Mouse (Mus musculus) lung, embryonic 14.5 days (tissue): ENCODE results near the gene Cobll1. TPM values are rescaled to one million over a fixed set of nuclear protein-coding genes. Genes with fewer than 3 reads are reported as not detected.

Source experiments
- ATAC-seq: fragments of 200-750 bp; cut with Nextera tagmentation; 2 replicates; pipeline ENCODE4 v1.8.0; 2017; ENCODE audit warnings: mild to moderate bottlenecking, moderate TSS enrichment, moderate library complexity; ENCODE audit not compliant: insufficient read depth
- DNase-seq: peaks from one replicate; pipeline ENCODE4 v3.0.0-alpha.2; 2015
- H3K27ac ChIP-seq: fragments of 300-500 bp; sonication (generic); 2 replicates; pipeline ENCODE4 v1.5.1; 2014; ENCODE audit warnings: low read depth, mild to moderate bottlenecking, moderate library complexity
- H3K27me3 ChIP-seq: fragments of 300-500 bp; sonication (generic); 2 replicates; pipeline ENCODE4 v1.6.1; 2014; ENCODE audit warnings: low read length, control low read depth; ENCODE audit not compliant: insufficient read depth
- H3K36me3 ChIP-seq: fragments of 300-500 bp; sonication (generic); 2 replicates; pipeline ENCODE4 v1.6.1; 2014; ENCODE audit warnings: control low read depth; ENCODE audit not compliant: insufficient read depth
- H3K4me1 ChIP-seq: fragments of 300-500 bp; sonication (generic); 2 replicates; pipeline ENCODE4 v1.6.1; 2014; ENCODE audit warnings: antibody characterized with exemption, control low read depth; ENCODE audit not compliant: insufficient read depth
- H3K4me2 ChIP-seq: fragments of 300-500 bp; sonication (generic); 2 replicates; pipeline ENCODE4 v1.6.1; 2014; ENCODE audit warnings: mild to moderate bottlenecking
- H3K4me3 ChIP-seq: fragments of 300-500 bp; sonication (generic); 2 replicates; pipeline ENCODE4 v1.5.1; 2014; ENCODE audit warnings: low read depth, low read length
- H3K9ac ChIP-seq: fragments of 300-500 bp; sonication (generic); 2 replicates; pipeline ENCODE4 v1.6.1; 2014
- H3K9me3 ChIP-seq: fragments of 300-500 bp; sonication (generic); 2 replicates; pipeline ENCODE4 v1.6.1; 2016; ENCODE audit warnings: low read depth, low read length, control low read depth
- CTCF ChIP-seq: IDR thresholded peaks from 2 replicates; pipeline ENCODE4 v1.5.1; 2016; ENCODE audit warnings: antibody characterized with exemption, low read depth
- WGBS: fragments of 180-500 bp; shearing (Covaris S2); extraction: QIAGEN DNeasy Blood & Tissue Kit; methylation state at CpG from one replicate; pipeline ENCODE4 v1.1.7; 2014; 5-methylcytosine and 5-hydroxymethylcytosine counted together
- polyA plus RNA-seq: library from polyadenylated mRNA; unstranded; fragments of >200 nt; fragmentation: Nextera tagmentation; extraction: Ambion mirVana; gene quantifications from 2 replicates; pipeline ENCODE4 v1.2.1, GENCODE M21; 2014

The Cobll1 gene
- polyA plus RNA-seq, 1 experiment from 2014 or later = 10.7 TPM

- TF ChIP-seq CTCF = no peak
- Histone ChIP-seq H3K4me2 (no peak overlapping the region), H3K27me3 (no peaks in the 10 kb centered on the region), H3K4me3 (no peak overlapping the region), H3K9ac (no peak overlapping the region), H3K36me3 (no peaks in the 10 kb centered on the region), H3K9me3 (no peaks in the 10 kb centered on the region), H3K4me1 (peaks cover 7% of the 10 kb centered on the region; the same call in 1 of the 2 replicates), H3K27ac (no peak overlapping the region)
- no peak for DNase-seq
- no peak for ATAC-seq
- 60% methylated on average over 2 of the region's 2 CpGs for WGBS
Observed at GRCm38 (mm10) chr2:65117859-65118258, 121.3 kb downstream of the Cobll1 start.

- Histone ChIP-seq H3K9me3 (no peaks in the 10 kb centered on the region), H3K4me3 (no peak overlapping the region), H3K27ac (peak overlapping the region; percentile 36; the same call in 1 of the 2 replicates), H3K4me1 (peaks cover 7% of the 10 kb centered on the region; the same call in 1 of the 2 replicates), H3K27me3 (no peaks in the 10 kb centered on the region), H3K9ac (no peak overlapping the region), H3K4me2 (no peak overlapping the region), H3K36me3 (no peaks in the 10 kb centered on the region)
- WGBS = 56% methylated on average over 2 of the region's 2 CpGs
- DNase-seq (peak; percentile 56), ATAC-seq (no peak)
- no peak for TF ChIP-seq CTCF
Observed at GRCm38 (mm10) chr2:65116428-65117125, 122.6 kb downstream of the Cobll1 start.

- ATAC-seq (no peak), DNase-seq (no peak)
- TF ChIP-seq CTCF = no peak
- 55% methylated on average over 4 of the region's 4 CpGs for WGBS
- no peak overlapping the region for H3K4me2 ChIP-seq
- no peaks in the 10 kb centered on the region for H3K4me1 ChIP-seq
- H3K27ac ChIP-seq = 0 out of 2 replicates have a peak overlapping the region, but pooled peaks have one; percentile 20
- H3K9me3 ChIP-seq = no peaks in the 10 kb centered on the region
- no peak overlapping the region for H3K9ac ChIP-seq
- H3K4me3 ChIP-seq = no peak overlapping the region
- H3K27me3 ChIP-seq = no peaks in the 10 kb centered on the region
- no peaks in the 10 kb centered on the region for H3K36me3 ChIP-seq
Observed at GRCm38 (mm10) chr2:65113191-65113590, 126.0 kb downstream of the Cobll1 start.

- no peak for DNase-seq
- H3K27ac ChIP-seq = no peak overlapping the region
- TF ChIP-seq CTCF = no peak
- H3K9me3 ChIP-seq = no peaks in the 10 kb centered on the region
- ATAC-seq = no peak
- H3K4me3 ChIP-seq = no peak overlapping the region
- no peaks in the 10 kb centered on the region for H3K36me3 ChIP-seq
- no peaks in the 10 kb centered on the region for H3K4me1 ChIP-seq
- no peak overlapping the region for H3K4me2 ChIP-seq
- WGBS = 88% methylated on average over 6 of the region's 6 CpGs
- no peak overlapping the region for H3K9ac ChIP-seq
- H3K27me3 ChIP-seq = no peaks in the 10 kb centered on the region
Observed at GRCm38 (mm10) chr2:65104569-65104968, 134.6 kb downstream of the Cobll1 start.

- Histone ChIP-seq H3K36me3 (0 out of 2 replicates have a peak, but pooled peaks cover 3% of the 10 kb centered on the region), H3K9me3 (no peaks in the 10 kb centered on the region), H3K27me3 (no peaks in the 10 kb centered on the region), H3K4me1 (no peaks in the 10 kb centered on the region), H3K9ac (no peak overlapping the region), H3K27ac (no peak overlapping the region), H3K4me2 (no peak overlapping the region), H3K4me3 (no peak overlapping the region)
- no peak for TF ChIP-seq CTCF
- ATAC-seq = no peak
- 47% methylated on average over 3 of the region's 3 CpGs for WGBS
- no peak for DNase-seq
Observed at GRCm38 (mm10) chr2:65103801-65104200, 135.4 kb downstream of the Cobll1 start.

- H3K27me3 ChIP-seq = no peaks in the 10 kb centered on the region
- H3K4me2 ChIP-seq = no peak overlapping the region
- ATAC-seq (no peak), DNase-seq (no peak)
- no peaks in the 10 kb centered on the region for H3K9me3 ChIP-seq
- 0 out of 2 replicates have a peak, but pooled peaks cover 3% of the 10 kb centered on the region for H3K36me3 ChIP-seq
- no peak overlapping the region for H3K9ac ChIP-seq
- no peaks in the 10 kb centered on the region for H3K4me1 ChIP-seq
- H3K27ac ChIP-seq = no peak overlapping the region
- no peak for TF ChIP-seq CTCF
- no peak overlapping the region for H3K4me3 ChIP-seq
- WGBS = 81% methylated on average over 2 of the region's 2 CpGs
Observed at GRCm38 (mm10) chr2:65101388-65101787, 137.8 kb downstream of the Cobll1 start.

GRCm38 (mm10) chr2:65100001-65100400 is 139.2 kb downstream of the Cobll1 start:
- no peak for ATAC-seq
- Histone ChIP-seq H3K27me3 (no peaks in the 10 kb centered on the region), H3K36me3 (0 out of 2 replicates have a peak, but pooled peaks cover 3% of the 10 kb centered on the region), H3K9me3 (no peaks in the 10 kb centered on the region), H3K4me2 (no peak overlapping the region), H3K27ac (no peak overlapping the region), H3K4me1 (no peaks in the 10 kb centered on the region), H3K9ac (no peak overlapping the region), H3K4me3 (no peak overlapping the region)
- DNase-seq = no peak
- no peak for TF ChIP-seq CTCF
- 86% methylated on average over 1 of the region's 1 CpGs for WGBS
